Mouse (Mus musculus): ENCODE measurements around the gene Lemd2. TPM values are rescaled to one million over a fixed set of nuclear protein-coding genes. Genes with fewer than 3 reads are reported as not detected.

Gene Lemd2
- total RNA-seq, 2 experiments from 2014 or later = 41.6 to 44.2 TPM

DNA sequence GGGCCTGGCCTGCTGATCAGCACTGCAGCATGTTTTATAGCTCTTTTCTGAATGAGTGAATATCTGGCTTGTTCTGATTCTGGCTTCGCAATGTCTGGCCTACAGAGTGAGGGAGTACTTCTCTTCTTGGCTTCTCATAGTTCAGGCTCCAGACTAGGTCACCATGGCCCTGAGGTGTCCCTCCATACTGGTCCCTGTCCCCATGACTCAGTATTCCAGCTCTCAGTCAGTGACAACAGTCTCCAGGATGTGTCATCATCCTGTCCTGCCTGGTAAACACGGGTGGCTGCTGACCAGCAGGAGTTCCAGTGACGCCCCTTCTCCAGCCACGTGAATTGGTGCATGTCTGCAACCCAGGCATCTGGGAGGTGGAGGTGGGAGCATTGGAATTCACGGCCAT, 33.1 kb downstream of the Lemd2 start:
- intact Hi-C loops (cut with DNase I) = no loop called here
- no peak for DNase-seq (ENCODE audit: low spot score in 2 of 2)

DNA sequence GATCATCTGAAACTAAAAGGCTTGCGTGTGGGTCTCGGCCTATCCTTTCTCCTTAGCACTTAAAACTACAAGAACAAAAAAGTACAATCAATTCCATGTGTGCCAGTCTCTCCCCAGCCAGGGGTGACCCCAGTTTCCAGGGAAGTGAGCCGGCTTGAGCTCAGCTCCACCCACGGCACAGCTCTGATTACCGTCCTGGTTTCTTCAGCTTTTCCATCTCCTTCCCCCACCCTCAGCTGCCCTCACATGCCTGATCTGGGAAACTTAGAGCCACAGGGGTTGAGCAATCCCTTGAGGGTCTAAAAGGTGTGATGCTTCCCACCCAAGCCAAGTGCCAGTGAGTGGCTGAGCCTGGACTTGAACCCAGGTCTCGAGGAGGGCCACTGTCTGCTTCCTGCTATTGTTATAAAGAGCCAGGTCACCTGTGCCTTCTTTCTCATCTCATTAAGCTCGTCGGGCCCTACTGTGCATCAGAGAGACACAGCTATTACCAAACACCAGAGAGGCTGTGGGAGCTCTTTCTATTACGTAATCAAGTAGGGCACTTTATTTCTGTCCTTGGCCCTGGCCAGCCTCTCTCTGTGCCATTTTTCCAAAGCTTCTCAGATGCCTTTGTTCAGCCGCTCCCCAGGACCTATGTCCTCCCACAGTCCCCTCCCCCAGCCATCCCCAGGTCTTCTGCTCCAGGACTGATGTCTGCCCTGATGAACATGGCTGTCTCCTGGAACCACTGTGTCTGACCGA, 34.1 kb downstream of the Lemd2 start:
- intact Hi-C loops (cut with DNase I) = loop anchor here (5.0 kb wide), 1 partner anchor 347 kb away; no protein-coding TSS in a partner anchor

DNA sequence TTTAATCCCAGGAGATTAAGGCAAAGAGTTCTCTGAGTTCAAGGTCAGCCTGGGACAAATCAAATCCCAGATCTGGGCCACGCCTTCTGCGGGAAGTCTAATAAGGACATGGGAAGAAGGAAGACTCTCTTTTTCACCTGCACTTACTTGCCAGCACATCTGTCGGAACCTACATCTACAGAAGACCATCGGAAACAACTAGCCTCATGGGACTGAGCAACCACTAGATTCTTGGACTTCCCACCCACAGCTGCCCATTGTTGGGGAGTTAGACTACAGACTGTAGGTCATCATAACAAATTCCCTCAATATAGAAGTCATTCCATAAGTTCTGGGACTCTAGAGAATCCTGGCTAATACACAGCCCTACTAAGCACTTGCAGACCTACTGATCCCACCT, 35.7 kb downstream of the Lemd2 start:
- intact Hi-C loops (cut with DNase I) = loop anchor here (5.0 kb wide), 1 partner anchor 349 kb away; no protein-coding TSS in a partner anchor
- DNase-seq (ENCODE audit: low spot score in 2 of 2) = no peak

More for the DNA sequence above, 34.1 kb downstream of the Lemd2 start:
- no peak for DNase-seq (ENCODE audit: low spot score in 2 of 2)

DNA sequence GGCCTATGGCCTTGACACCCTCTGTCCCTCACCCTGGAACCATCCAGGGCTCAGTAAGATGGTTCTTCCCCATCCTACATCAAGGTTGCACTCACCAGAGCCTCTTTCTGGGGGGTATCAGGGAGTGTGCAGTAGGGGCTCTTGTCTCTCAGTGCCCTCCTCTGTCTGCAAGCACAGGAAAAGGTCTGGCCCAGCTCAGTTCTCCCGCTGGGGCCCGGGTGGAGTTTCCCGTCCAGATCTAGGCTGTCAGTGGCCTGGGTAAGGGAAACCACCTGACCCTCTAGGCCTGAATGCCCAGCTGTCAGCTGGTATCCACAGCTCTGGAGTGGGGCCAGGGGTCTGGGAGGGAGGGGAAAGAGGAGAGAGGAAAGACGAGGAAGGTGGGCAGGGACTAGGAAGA, 36.7 kb downstream of the Lemd2 start, which contains the start of gene Ip6k3:
Gene Ip6k3, minus strand, starts transcription at position 251 of the 400 bp plus-strand sequence.
- intact Hi-C loops (cut with DNase I) = loop anchor here (5.0 kb wide), 1 partner anchor 350 kb away; no protein-coding TSS in a partner anchor
- no peak for DNase-seq (ENCODE audit: low spot score in 2 of 2)

DNA sequence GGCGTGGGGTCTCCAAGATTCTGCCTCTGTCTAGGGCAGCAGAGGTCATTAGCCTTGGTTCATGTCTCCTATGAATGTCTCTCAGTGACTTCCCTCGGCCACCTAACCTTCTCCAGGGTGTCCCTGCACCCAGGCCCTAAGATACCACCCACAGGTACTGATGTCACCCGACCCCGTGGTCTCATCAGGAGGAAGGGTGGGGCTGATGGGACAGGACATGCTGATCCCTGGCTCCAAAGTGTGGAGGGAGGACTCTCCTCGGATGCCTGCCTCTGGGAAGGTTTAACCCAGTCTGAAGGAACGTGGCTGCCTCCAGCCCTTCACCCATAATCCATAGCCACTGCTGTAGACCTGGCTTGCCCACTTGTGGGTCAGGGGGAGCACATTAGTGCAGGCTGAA, 37.4 kb downstream of the Lemd2 start:
- no peak for DNase-seq (ENCODE audit: low spot score in 2 of 2)
- intact Hi-C loops (cut with DNase I) = loop anchor here (5.0 kb wide), 1 partner anchor 350 kb away; no protein-coding TSS in a partner anchor

- peak in 1 of 2 experiments; percentile 48 for DNase-seq (ENCODE audit: low spot score in 2 of 2)
- intact Hi-C loops (cut with DNase I) = loop anchor here (5.0 kb wide), 1 partner anchor 352 kb away; no protein-coding TSS in a partner anchor
Measured at GRCm38 (mm10) chr17:27165054-27165773, 39.1 kb downstream of the Lemd2 start.

DNA sequence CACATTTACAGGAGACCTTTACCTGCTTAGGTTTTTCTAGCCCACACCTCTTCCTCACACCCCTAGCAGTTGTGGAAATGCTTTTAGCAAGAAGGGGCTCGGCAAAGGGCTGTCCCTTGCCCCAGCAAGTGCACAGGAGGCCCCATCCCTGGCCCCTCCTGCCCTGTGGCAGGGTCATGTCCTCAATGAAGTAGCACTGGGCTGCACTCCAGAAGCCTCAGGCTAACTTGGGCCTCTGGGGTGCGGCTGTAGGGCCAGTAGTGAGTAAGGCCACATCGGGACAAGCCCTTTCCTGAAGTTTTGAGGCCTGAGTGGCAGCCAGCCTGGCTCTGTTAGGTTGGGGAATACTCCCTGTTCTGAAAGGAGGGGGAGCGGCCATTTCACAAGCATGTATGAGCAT, 43.4 kb downstream of the Lemd2 start:
- intact Hi-C loops (cut with DNase I) = no loop called here
- DNase-seq (ENCODE audit: low spot score in 2 of 2) = no peak

GRCm38 (mm10) chr17:27159169-27159568, 45.1 kb downstream of the Lemd2 start:
- intact Hi-C loops (cut with DNase I) = no loop called here
- no peak for DNase-seq (ENCODE audit: low spot score in 2 of 2)

GRCm38 (mm10) chr17:27158439-27158838, 45.8 kb downstream of the Lemd2 start:
- intact Hi-C loops (cut with DNase I) = no loop called here
- DNase-seq (ENCODE audit: low spot score in 2 of 2) = no peak

- intact Hi-C loops (cut with DNase I) = no loop called here
- DNase-seq (ENCODE audit: low spot score in 2 of 2) = no peak
Measured at GRCm38 (mm10) chr17:27155752-27156151, 48.5 kb downstream of the Lemd2 start.

DNA sequence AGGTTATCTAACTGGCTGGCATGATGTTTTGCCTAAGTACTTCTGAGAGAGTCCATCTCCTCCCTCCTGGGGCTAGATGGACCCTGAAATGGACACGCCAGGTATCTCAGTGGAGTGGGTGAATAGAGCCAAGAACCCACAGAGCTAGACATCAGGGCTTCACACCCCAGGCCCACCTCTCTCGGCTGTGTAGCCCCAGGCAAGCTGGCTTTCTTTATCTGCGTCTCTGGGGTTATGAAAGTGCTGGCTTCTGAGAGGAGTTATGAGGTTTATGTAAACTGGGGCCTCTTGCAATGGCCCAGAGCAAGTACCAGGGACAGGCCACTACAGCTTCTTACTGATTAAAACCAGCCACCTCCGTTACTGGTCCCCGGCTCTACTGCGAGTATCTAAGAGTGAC, 49.4 kb downstream of the Lemd2 start:
- intact Hi-C loops (cut with DNase I) = no loop called here
- DNase-seq (ENCODE audit: low spot score in 2 of 2) = no peak

- no peak for DNase-seq (ENCODE audit: low spot score in 2 of 2)
- intact Hi-C loops (cut with DNase I) = no loop called here
Measured at GRCm38 (mm10) chr17:27154256-27154655, 50.0 kb downstream of the Lemd2 start.

GRCm38 (mm10) chr17:27153773-27154193, 50.5 kb downstream of the Lemd2 start:
- intact Hi-C loops (cut with DNase I) = no loop called here
- no peak for DNase-seq (ENCODE audit: low spot score in 2 of 2)

DNA sequence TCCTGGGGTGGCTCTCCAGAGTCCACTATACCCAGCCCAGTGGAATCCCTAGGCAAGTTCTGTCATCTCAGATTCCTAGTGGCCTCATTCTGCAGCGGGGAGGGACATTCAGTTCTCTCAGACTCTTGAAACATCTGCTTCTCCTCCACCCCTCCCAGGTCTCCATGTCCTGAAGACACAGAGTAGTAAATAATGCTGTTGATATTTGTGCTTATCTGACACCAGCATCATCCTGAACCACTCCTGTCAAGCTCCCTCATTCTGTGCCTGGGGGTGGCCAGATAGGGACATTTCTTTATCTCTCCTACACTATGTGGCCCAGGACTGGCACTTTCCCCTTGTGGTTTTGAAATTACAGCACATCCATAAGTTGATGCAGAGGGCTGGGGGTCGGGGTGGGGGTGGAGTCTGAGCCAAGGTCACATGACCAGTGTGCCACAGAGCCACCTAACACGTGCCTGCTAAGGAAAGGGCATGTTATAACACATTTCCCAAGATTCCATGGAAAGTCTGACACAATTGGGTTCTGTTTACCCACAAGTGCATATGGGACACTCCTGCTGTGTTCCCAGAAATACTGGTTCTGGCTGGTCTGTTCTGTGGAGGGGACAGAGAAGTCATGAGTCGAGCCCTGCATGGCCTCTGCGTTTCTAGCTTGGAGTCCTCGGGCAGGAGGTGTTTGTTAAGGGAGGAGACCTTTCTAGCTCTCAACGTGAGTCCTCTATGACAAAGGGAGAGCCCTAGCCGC, 51.1 kb downstream of the Lemd2 start:
- intact Hi-C loops (cut with DNase I) = no loop called here
- no peak for DNase-seq (ENCODE audit: low spot score in 2 of 2)

GRCm38 (mm10) chr17:27151411-27151810, 52.9 kb downstream of the Lemd2 start:
- DNase-seq (ENCODE audit: low spot score in 2 of 2) = no peak
- intact Hi-C loops (cut with DNase I) = no loop called here

DNA sequence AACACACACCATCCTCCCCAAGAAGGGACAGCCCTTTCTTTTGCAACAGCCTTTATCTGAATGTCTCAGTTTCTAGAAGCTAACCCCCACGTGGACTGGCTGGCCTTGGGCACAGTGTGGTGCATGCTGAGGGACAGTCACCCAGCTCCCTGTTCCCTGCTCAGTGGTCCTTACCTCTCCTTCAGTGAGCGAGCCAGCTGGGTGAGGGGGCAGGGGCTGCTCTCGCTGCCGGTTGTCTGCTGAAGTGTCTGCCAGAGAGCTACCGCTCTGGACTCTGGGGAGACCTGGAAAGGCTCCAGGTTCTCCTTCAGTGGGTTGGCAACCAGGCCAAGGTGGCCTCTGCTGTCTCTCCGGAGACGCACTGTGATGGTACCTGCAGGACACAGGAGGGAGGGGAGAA, 53.4 kb downstream of the Lemd2 start:
- intact Hi-C loops (cut with DNase I) = no loop called here
- DNase-seq (ENCODE audit: low spot score in 2 of 2) = no peak

DNA sequence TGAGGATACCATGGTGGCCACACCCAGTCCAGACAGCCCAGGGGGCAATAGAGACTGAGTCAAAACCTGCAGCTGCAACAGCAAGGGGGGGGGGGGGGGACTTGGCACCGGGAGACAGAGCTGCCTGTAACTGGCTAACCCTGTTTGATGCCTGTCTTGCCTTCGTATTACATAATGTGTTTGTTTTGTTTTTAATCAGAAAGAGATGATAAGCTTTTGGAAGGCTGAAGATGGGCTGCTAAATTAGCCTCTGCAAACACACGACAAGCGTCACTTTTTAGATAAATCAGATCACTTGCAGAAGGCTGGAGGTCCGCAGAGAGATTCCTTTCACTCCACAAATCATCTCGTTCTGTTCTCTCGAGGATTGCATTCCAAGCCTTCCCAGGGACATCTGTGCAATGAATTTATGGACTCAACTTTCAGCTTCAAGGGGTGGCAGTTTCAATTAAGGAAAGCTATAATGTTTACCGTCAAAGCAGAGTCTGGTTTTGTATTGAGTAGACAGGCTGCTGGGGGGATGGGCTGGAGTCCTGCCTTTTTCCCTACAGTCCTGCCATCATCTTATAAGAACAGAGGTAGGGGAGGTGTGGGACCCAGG, 57.8 kb downstream of the Lemd2 start:
- intact Hi-C loops (cut with DNase I) = no loop called here
- DNase-seq (ENCODE audit: low spot score in 2 of 2) = no peak

DNA sequence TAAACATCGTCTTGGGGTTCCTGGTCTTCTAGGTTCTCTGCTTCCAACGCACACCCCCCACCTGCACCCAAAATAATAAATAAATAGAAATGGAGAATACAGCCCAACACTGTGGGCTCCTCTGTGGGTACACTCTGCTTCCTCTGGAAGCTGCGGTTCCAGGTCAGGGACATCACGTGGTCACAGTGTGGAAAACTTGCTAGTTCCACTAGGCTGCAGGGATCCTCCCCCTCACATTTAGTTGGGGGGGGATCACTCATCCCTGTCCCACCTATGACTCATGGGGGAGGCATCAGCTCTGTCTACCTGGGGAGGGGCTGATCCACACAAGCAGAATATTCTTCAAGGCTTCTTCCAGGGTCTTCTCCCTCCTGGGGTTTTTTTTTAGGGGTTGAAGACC, 60.1 kb downstream of the Lemd2 start:
- DNase-seq (ENCODE audit: low spot score in 2 of 2) = no peak
- intact Hi-C loops (cut with DNase I) = no loop called here

DNA sequence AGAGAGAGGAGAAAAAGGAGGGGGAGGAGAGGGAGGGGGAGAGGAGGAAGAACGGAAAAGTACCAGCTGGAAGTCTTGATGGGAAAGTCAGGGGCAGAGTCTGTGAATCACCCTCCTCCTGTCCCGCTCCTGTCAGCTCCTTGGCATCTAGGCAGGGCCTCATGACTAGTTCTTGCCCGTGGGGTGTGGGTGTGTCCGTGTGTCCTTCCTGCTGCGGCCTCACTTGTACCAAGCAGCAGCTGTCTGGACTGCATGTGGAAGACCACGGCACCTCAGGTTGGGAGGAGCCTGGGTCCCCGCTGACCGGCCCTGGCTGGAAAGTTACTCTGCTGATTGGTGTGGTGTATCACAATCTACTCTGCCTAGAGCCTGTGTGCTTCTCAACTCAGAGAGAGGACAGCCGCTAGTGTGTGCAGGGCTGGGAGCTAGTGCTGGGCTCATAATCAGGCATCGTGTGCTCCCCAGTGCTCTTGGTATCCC, 62.3 kb downstream of the Lemd2 start:
- intact Hi-C loops (cut with DNase I) = no loop called here

GRCm38 (mm10) chr17:27140262-27140661, 64.0 kb downstream of the Lemd2 start:
- intact Hi-C loops (cut with DNase I) = no loop called here
- no peak for DNase-seq (ENCODE audit: low spot score in 2 of 2)

More for the DNA sequence above, 62.3 kb downstream of the Lemd2 start:
- no peak for DNase-seq (ENCODE audit: low spot score in 2 of 2)
